Mouse (Mus musculus) adrenal gland, adult 18-20 months (tissue): ENCODE results near the gene Rtl5. TPM values are rescaled to one million over a fixed set of nuclear protein-coding genes. Genes with fewer than 3 reads are reported as not detected.

ENCODE experiments used
- DNase-seq, 2 experiments: peaks; one replicate each; pipeline ENCODE4 v3.0.0; 2021 to 2022; ENCODE audit warnings: low spot score in 2 of 2
- total RNA-seq, 2 experiments: library from RNA; stranded (reverse); gene quantifications; 1 replicate in 1 of 2; 2 replicates in 1 of 2; pipeline ENCODE4 v1.2.3; 2021

Rtl5 gene
- total RNA-seq, 2 experiments from 2014 or later, result 9.5 to 9.7 TPM

- no peak for DNase-seq
These were observed 4.0 kb downstream of the Rtl5 start for GRCm38 (mm10) chrX:102067118-102067517.

- peak; percentile 57 to 69 for DNase-seq
These were observed 5.0 kb downstream of the Rtl5 start for GRCm38 (mm10) chrX:102066134-102066533.

GRCm38 (mm10) chrX:102065213-102065775 is 5.8 kb downstream of the Rtl5 start:
- no peak for DNase-seq

GRCm38 (mm10) chrX:102064062-102064461 is 7.0 kb downstream of the Rtl5 start:
- DNase-seq, result no peak

GRCm38 (mm10) chrX:102060891-102061290 is 10.2 kb downstream of the Rtl5 start:
- DNase-seq, result no peak

GRCm38 (mm10) chrX:102060243-102060642 is 10.9 kb downstream of the Rtl5 start:
- DNase-seq, result no peak

GRCm38 (mm10) chrX:102059437-102059836 is 11.7 kb downstream of the Rtl5 start:
- peak in 1 of 2 experiments; percentile 24 for DNase-seq

- no peak for DNase-seq
These were observed 17.1 kb downstream of the Rtl5 start for GRCm38 (mm10) chrX:102054009-102054408.

- DNase-seq, result no peak
These were observed 17.7 kb downstream of the Rtl5 start for GRCm38 (mm10) chrX:102053371-102053770.

- no peak for DNase-seq
These were observed 19.9 kb downstream of the Rtl5 start for GRCm38 (mm10) chrX:102051225-102051624.

GRCm38 (mm10) chrX:102050552-102050951 is 20.6 kb downstream of the Rtl5 start:
- DNase-seq, result no peak

GRCm38 (mm10) chrX:102042386-102042785 is 28.7 kb downstream of the Rtl5 start:
- no peak for DNase-seq

GRCm38 (mm10) chrX:102041562-102041961 is 29.5 kb downstream of the Rtl5 start:
- no peak for DNase-seq

GRCm38 (mm10) chrX:102037506-102037905 is 33.6 kb downstream of the Rtl5 start:
- DNase-seq, result peak in 1 of 2 experiments; percentile 34

- DNase-seq, result no peak
These were observed 34.2 kb downstream of the Rtl5 start for GRCm38 (mm10) chrX:102036866-102037361.

GRCm38 (mm10) chrX:102035671-102036070 is 35.4 kb downstream of the Rtl5 start:
- no peak for DNase-seq

- no peak for DNase-seq
These were observed 37.5 kb downstream of the Rtl5 start for GRCm38 (mm10) chrX:102033566-102033965.

GRCm38 (mm10) chrX:102032431-102032830 is 38.7 kb downstream of the Rtl5 start:
- DNase-seq, result no peak

GRCm38 (mm10) chrX:102031851-102032250 is 39.3 kb downstream of the Rtl5 start:
- DNase-seq, result peak in 1 of 2 experiments; percentile 30

GRCm38 (mm10) chrX:102024976-102025375 is 46.1 kb downstream of the Rtl5 start:
- no peak for DNase-seq

GRCm38 (mm10) chrX:102019471-102020240 is 51.4 kb downstream of the Rtl5 start:
- no peak for DNase-seq

GRCm38 (mm10) chrX:102018890-102019289 is 52.2 kb downstream of the Rtl5 start:
- DNase-seq, result no peak
